Mouse (Mus musculus) embryonic facial prominence, embryonic 10.5 days (tissue): ENCODE measurements around the gene Parva. TPM values are rescaled to one million over a fixed set of nuclear protein-coding genes. Genes with fewer than 3 reads are reported as not detected.

Source experiments
- DNase-seq: peaks from one replicate; pipeline ENCODE4 v3.0.0-alpha.2; 2017; ENCODE audit warnings: low spot score
- H3K27ac ChIP-seq: fragments of 300-500 bp; sonication (generic); replicated peaks from 2 replicates; pipeline ENCODE4 v1.5.1; 2016; ENCODE audit warnings: mild to moderate bottlenecking
- H3K27me3 ChIP-seq: fragments of 300-500 bp; sonication (generic); replicated peaks from 2 replicates; pipeline ENCODE4 v1.6.1; 2016; ENCODE audit warnings: low read depth, mild to moderate bottlenecking; ENCODE audit not compliant: poor library complexity, severe bottlenecking
- H3K36me3 ChIP-seq: fragments of 300-500 bp; sonication (generic); replicated peaks from 2 replicates; pipeline ENCODE4 v1.6.1; 2016; ENCODE audit warnings: mild to moderate bottlenecking, moderate library complexity
- H3K4me1 ChIP-seq: fragments of 300-500 bp; sonication (generic); 2 replicates; pipeline ENCODE4 v1.6.1; 2016
- H3K4me3 ChIP-seq: fragments of 300-500 bp; sonication (generic); 2 replicates; pipeline ENCODE4 v1.5.1; 2016; ENCODE audit warnings: mild to moderate bottlenecking, moderate library complexity
- H3K9me3 ChIP-seq: fragments of 300-500 bp; sonication (generic); 2 replicates; pipeline ENCODE4 v1.6.1; 2016; ENCODE audit warnings: mild to moderate bottlenecking
- WGBS: fragments of 180-500 bp; shearing (Covaris S2); methylation state at CpG from one replicate; pipeline ENCODE4 v1.1.7; 2016; 5-methylcytosine and 5-hydroxymethylcytosine counted together
- polyA plus RNA-seq: library from polyadenylated mRNA; unstranded; fragments of >200 nt; fragmentation: Nextera tagmentation; extraction: Ambion mirVana; gene quantifications from 2 replicates; pipeline ENCODE4 v1.2.1, GENCODE M21; 2016

Gene Parva
- polyA plus RNA-seq, 1 experiment from 2014 or later: 70.3 TPM

GRCm38 (mm10) chr7:112600163-112600562, 172.9 kb downstream of the Parva start:
- 66% methylated on average over 3 of the region's 3 CpGs for WGBS
- Histone ChIP-seq H3K9me3 (no peaks in the 10 kb centered on the region), H3K4me1 (peaks cover 23% of the 10 kb centered on the region), H3K27ac (no peak overlapping the region), H3K4me3 (no peak overlapping the region), H3K27me3 (0 out of 2 replicates have a peak, but pooled peaks cover 3% of the 10 kb centered on the region), H3K36me3 (no peaks in the 10 kb centered on the region)
- no peak for DNase-seq

DNA sequence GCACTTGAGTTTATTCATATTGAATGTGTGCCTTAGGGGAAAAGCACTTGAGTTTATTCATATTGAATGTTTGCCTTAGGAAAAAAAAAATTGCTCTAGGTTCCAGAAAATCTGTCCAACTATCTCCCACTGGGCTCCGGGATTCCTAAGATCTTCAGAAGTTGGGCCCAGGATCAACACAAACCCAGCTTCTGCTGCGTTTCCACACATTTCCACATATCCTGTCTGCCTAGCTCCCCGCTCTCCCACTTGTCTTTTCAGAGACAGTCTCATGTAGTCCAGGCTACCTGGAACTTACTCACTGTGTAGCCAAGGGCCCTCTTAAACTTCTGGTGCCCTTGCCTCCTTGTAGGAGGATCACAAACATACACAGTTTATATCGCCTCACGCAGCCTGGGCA, 175.7 kb downstream of the Parva start:
- Histone ChIP-seq H3K27ac (no peak overlapping the region), H3K4me3 (no peak overlapping the region), H3K9me3 (no peaks in the 10 kb centered on the region), H3K4me1 (peaks cover 9% of the 10 kb centered on the region; the same call in 1 of the 2 replicates), H3K36me3 (no peaks in the 10 kb centered on the region), H3K27me3 (0 out of 2 replicates have a peak, but pooled peaks cover 3% of the 10 kb centered on the region)
- DNase-seq: no peak
- 92% methylated on average over 5 of the region's 5 CpGs for WGBS

GRCm38 (mm10) chr7:112603496-112604170, 176.3 kb downstream of the Parva start:
- H3K27me3 ChIP-seq: 0 out of 2 replicates have a peak, but pooled peaks cover 3% of the 10 kb centered on the region
- DNase-seq: no peak
- H3K9me3 ChIP-seq: no peaks in the 10 kb centered on the region
- no peak overlapping the region for H3K4me3 ChIP-seq
- H3K4me1 ChIP-seq: peaks cover 9% of the 10 kb centered on the region; the same call in 1 of the 2 replicates
- no peak overlapping the region for H3K27ac ChIP-seq
- no peaks in the 10 kb centered on the region for H3K36me3 ChIP-seq
- 86% methylated on average over 10 of the region's 10 CpGs for WGBS

GRCm38 (mm10) chr7:112604209-112604608, 176.9 kb downstream of the Parva start:
- no peak overlapping the region for H3K27ac ChIP-seq
- no peak for DNase-seq
- no peaks in the 10 kb centered on the region for H3K9me3 ChIP-seq
- 0 out of 2 replicates have a peak, but pooled peaks cover 3% of the 10 kb centered on the region for H3K27me3 ChIP-seq
- 90% methylated on average over 8 of the region's 8 CpGs for WGBS
- peaks cover 8% of the 10 kb centered on the region; the same call in 1 of the 2 replicates for H3K4me1 ChIP-seq
- no peaks in the 10 kb centered on the region for H3K36me3 ChIP-seq
- H3K4me3 ChIP-seq: no peak overlapping the region

DNA sequence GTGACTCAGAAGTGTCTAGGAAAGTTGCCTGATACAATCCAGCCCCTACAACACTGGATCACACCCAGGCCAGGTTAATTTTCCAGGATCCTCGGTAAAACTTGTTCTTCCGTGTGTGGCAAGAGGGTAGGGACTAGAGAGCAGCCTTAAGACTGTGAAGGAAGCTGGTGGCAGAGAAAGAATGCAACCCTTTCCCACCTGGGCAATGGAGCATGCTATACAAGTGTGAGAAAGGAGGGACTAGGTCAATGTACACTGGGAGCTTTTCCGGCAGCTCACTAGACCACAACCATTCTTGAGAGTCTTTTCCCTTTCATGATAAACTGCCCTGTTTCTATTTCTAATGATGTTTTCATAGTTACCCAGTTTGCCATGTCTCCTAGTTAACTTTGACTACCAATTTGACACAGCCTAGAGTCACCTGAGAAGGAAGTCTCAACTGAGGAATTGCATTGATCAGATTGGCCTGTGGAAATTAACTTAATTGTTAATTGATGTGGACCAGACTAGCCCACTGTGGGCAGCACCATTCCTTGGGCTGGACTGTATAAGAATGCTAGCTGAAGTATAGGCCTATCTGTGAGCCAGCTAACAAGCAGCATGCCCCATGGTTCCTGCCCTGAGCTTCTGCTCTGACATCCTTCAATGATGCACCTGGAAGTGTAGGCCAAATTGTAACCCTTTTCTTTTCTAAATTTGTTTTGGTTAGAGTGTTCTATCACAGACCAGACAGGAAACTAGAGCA, 186.9 kb downstream of the Parva start:
- H3K9me3 ChIP-seq: no peaks in the 10 kb centered on the region
- H3K4me3 ChIP-seq: no peak overlapping the region
- no peak overlapping the region for H3K27ac ChIP-seq
- H3K27me3 ChIP-seq: no peaks in the 10 kb centered on the region
- DNase-seq: no peak
- 88% methylated on average over 3 of the region's 3 CpGs for WGBS
- H3K4me1 ChIP-seq: 0 out of 2 replicates have a peak, but pooled peaks cover 3% of the 10 kb centered on the region
- no peaks in the 10 kb centered on the region for H3K36me3 ChIP-seq

DNA sequence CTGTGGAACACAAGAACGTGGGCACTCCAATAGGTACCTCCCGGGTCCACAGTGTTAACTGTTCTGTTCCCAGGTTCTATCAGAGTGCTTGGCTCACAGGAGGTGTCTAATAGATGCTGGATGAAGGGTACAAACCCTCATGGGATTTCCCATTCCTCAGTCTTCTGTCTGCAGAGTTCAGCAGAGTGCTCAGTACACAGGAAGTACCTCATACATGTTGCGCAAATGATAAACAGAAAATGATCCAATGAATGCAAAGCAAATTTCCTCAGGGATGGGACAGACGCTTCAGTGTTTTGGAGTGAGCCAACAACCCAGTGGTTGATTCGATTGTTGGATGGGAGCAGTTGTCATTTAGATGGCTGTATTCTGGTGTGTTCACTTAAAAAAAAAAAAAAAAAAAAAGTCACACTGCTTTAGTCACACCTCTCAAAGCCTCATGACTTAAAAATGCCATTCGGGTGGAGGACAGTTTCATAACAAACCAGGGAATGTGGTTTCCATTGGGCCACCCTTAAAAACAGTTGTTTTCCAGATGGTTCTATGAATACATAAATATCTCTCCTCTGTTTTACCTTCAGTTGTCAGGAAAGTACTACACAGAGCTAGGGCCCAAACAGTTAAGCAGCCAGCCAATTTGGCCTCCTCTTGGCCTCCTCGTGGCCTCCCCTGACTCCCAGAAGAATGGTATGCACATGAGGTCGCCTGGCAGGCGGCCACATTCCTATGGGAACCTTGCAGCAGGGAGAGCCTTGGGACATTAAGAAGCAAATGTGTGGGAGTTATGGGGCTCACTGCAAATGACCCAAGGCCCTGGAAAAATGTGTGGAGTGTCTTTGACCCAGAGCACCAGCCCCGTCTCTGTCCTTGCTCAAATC, 187.7 kb downstream of the Parva start:
- Histone ChIP-seq H3K4me3 (no peak overlapping the region), H3K4me1 (0 out of 2 replicates have a peak, but pooled peaks cover 3% of the 10 kb centered on the region), H3K27ac (no peak overlapping the region), H3K9me3 (no peaks in the 10 kb centered on the region), H3K36me3 (no peaks in the 10 kb centered on the region), H3K27me3 (no peaks in the 10 kb centered on the region)
- DNase-seq: no peak
- 67% methylated on average over 10 of the region's 10 CpGs for WGBS

- peaks cover 4% of the 10 kb centered on the region; the same call in 1 of the 2 replicates for H3K4me1 ChIP-seq
- DNase-seq: no peak
- H3K4me3 ChIP-seq: no peak overlapping the region
- H3K9me3 ChIP-seq: no peaks in the 10 kb centered on the region
- H3K27me3 ChIP-seq: no peaks in the 10 kb centered on the region
- 82% methylated on average over 22 of the region's 22 CpGs for WGBS
- H3K36me3 ChIP-seq: no peaks in the 10 kb centered on the region
- no peak overlapping the region for H3K27ac ChIP-seq
Observed at GRCm38 (mm10) chr7:112620322-112621179, 193.2 kb downstream of the Parva start.

- Histone ChIP-seq H3K27ac (0 out of 2 replicates have a peak overlapping the region, but pooled peaks have one; percentile 16), H3K4me3 (no peak overlapping the region), H3K4me1 (peaks cover 8% of the 10 kb centered on the region; the same call in 1 of the 2 replicates), H3K27me3 (no peaks in the 10 kb centered on the region), H3K36me3 (no peaks in the 10 kb centered on the region), H3K9me3 (no peaks in the 10 kb centered on the region)
- WGBS: 63% methylated on average over 4 of the region's 4 CpGs
- DNase-seq: no peak
Observed at GRCm38 (mm10) chr7:112627481-112627880, 200.2 kb downstream of the Parva start.

GRCm38 (mm10) chr7:112634505-112635213, 207.4 kb downstream of the Parva start:
- no peak overlapping the region for H3K4me3 ChIP-seq
- no peaks in the 10 kb centered on the region for H3K4me1 ChIP-seq
- no peaks in the 10 kb centered on the region for H3K36me3 ChIP-seq
- peaks cover 7% of the 10 kb centered on the region; the same call in 1 of the 2 replicates for H3K9me3 ChIP-seq
- 87% methylated on average over 10 of the region's 10 CpGs for WGBS
- no peaks in the 10 kb centered on the region for H3K27me3 ChIP-seq
- DNase-seq: no peak
- no peak overlapping the region for H3K27ac ChIP-seq

GRCm38 (mm10) chr7:112635936-112636335, 208.6 kb downstream of the Parva start:
- H3K36me3 ChIP-seq: no peaks in the 10 kb centered on the region
- WGBS: 93% methylated on average over 2 of the region's 2 CpGs
- no peak for DNase-seq
- no peaks in the 10 kb centered on the region for H3K27me3 ChIP-seq
- no peak overlapping the region for H3K4me3 ChIP-seq
- H3K4me1 ChIP-seq: no peaks in the 10 kb centered on the region
- H3K27ac ChIP-seq: no peak overlapping the region
- H3K9me3 ChIP-seq: peaks cover 7% of the 10 kb centered on the region; the same call in 1 of the 2 replicates
